Mouse (Mus musculus) CD4-positive, CD25-positive, alpha-beta regulatory T cell, adult 4 months (primary cell): ENCODE measurements at regions not wholly inside any gene's neighbourhood (a gene's known extent, or its start where the extent isn't known, plus 50 kb on each side); places are given as distances from the start of the nearest gene placed in this dataset.
A peak's percentile ranks its signal among the peaks of the same experiment; 100 is the strongest.

Experiments used
- ATAC-seq: one replicate; pipeline ENCODE4 v1.8.0; 2017

DNA sequence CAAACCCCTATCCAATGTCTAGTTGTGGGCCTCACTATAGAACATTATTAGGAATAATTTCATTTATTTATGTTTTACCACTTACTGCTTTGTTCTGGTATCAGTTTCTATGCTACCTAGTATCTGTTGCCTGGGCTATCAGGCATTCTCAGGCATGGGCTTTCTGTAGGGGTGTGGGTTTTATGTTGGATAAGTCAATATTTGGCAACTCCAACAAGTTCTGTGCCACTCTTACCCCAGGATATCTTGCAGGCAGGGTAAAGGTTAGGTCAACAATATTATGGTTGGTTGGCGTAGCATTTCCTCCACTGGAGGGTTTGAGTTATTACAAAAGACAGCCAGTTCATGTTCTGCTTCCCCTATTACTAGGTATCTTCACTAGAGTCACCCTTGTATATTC lies 65.8 kb downstream of the Smim10l1 start:
- no peak for ATAC-seq

- no peak for ATAC-seq
Observed at GRCm38 (mm10) chr6:133171286-133171685, 66.6 kb downstream of the Smim10l1 start.

GRCm38 (mm10) chr6:133206173-133206572 lies 85.8 kb upstream of the 5530400C23Rik start:
- ATAC-seq = peak; percentile 26
